Mouse (Mus musculus): ENCODE results near the gene Tmem86b.

GRCm38 (mm10) chr7:4657521-4658127, 26.4 kb upstream of the Tmem86b start:
- TF ChIP-seq POLR2A (IDR thresholded peaks at IDR 0.05; ENCODE audit: borderline replicate concordance, extremely low read depth, insufficient read depth, insufficient read length, poor library complexity, severe bottlenecking) (no peak), CTCF (IDR thresholded peaks at IDR 0.05; ENCODE audit: borderline replicate concordance, extremely low read depth, insufficient read depth, insufficient read length) (no peak)

All from brain, embryonic 14.5 days (tissue).